Mouse (Mus musculus): ENCODE measurements at regions not wholly inside any gene's neighbourhood (a gene's known extent, or its start where the extent isn't known, plus 50 kb on each side); places are given as distances from the start of the nearest gene placed in this dataset.

DNA sequence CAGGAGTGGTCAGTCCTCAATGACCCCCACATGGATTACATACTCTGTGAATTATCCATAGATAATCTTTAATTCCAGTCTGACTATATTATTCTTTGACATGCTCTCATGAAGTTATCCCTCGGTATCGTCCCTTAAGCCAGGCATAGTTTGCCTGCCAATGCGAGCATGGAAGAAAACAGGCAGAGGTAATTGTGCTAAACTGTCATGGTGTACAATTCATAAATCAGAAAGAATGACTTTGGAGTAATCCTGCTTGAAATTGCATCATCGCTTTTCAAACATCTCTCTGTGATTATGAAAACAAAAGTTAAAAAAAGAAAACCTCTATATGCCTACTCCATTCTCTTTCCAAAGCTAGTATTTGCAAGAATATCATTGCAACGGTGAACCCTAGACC lies 307.9 kb upstream of the Ubash3b start:
- Histone ChIP-seq H3K4me2 (replicated peaks; ENCODE audit: low read depth, low read length) (no peak overlapping the region), H3K36me3 (ENCODE audit: control insufficient read depth, insufficient read depth, low read length) (no peaks in the 10 kb centered on the region), H3K27me3 (ENCODE audit: control insufficient read depth, insufficient read depth, low read length) (no peaks in the 10 kb centered on the region), H3K4me1 (ENCODE audit: control insufficient read depth, insufficient read depth, low read length) (peaks cover 7% of the 10 kb centered on the region; the same call in 1 of the 2 replicates), H3K27ac (ENCODE audit: low read length) (peak overlapping the region; percentile 71), H3K9me3 (ENCODE audit: control insufficient read depth, low read depth, low read length) (no peaks in the 10 kb centered on the region), H3K4me3 (ENCODE audit: low read depth, low read length) (no peak overlapping the region), H3K9ac (replicated peaks; ENCODE audit: low read depth, low read length) (no peak overlapping the region)
- ATAC-seq (ENCODE audit: insufficient number of reproducible peaks, insufficient read depth, low FRiP score, low read depth): no peak
- 50% methylated on average over 5 of the region's 5 CpGs for WGBS

DNA sequence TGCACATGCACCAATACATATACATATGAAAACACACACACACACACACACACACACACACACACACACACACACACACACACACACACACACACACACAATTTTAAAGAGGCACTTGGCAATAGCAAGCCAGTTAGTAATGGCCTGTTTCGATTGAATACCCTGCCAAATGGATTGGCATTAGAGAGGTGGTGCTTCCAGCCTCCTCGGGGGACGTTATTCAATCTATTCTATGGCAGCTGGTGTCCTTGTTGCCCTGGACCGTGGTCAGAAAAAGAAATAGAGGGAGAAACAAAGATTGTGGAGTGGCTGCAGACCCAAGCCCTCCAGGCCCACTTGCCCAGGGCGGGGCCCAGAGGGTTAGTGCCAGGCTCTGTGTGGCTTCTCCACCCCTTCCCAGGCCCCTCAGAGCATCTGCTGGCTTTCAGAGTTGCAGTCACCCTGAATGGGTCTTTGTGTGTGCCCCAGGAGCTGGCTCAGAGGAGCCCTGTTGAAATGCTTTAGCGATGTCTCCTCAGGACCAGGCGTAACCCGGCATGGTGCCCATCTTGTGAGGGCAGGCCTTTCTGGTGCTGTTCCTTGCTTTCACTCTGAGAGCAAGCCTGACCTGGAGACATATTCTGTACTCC lies 302.7 kb upstream of the Ubash3b start:
- H3K4me2 ChIP-seq (replicated peaks; ENCODE audit: low read depth, low read length): no peak overlapping the region
- no peak overlapping the region for H3K9ac ChIP-seq (replicated peaks; ENCODE audit: low read depth, low read length)
- H3K36me3 ChIP-seq (ENCODE audit: control insufficient read depth, insufficient read depth, low read length): no peaks in the 10 kb centered on the region
- no peak overlapping the region for H3K27ac ChIP-seq (ENCODE audit: low read length)
- H3K4me3 ChIP-seq (ENCODE audit: low read depth, low read length): no peak overlapping the region
- H3K9me3 ChIP-seq (ENCODE audit: control insufficient read depth, low read depth, low read length): no peaks in the 10 kb centered on the region
- no peaks in the 10 kb centered on the region for H3K27me3 ChIP-seq (ENCODE audit: control insufficient read depth, insufficient read depth, low read length)
- 83% methylated on average over 8 of the region's 8 CpGs for WGBS
- H3K4me1 ChIP-seq (ENCODE audit: control insufficient read depth, insufficient read depth, low read length): no peaks in the 10 kb centered on the region
- no peak for ATAC-seq (ENCODE audit: insufficient number of reproducible peaks, insufficient read depth, low FRiP score, low read depth)

DNA sequence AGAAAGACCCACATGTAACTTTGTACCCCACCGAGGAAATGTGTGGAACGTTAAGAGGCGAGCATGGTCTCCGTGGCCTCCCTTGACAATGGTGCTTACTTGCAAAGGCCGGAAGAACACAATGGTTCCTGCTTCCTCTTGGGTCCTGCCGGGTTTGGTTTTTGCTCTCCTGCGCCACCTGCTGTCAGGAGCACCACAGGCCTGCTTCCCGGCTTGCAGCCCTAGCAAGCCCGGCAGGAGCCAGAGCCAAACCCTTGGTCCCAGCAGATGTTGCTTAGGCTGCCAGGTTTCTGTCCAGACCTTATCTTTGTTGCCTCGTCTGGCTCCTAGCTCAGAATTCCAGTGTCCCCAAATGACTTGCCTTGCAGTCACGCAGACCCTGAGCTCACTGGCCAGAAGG lies 300.2 kb upstream of the Ubash3b start:
- H3K27ac ChIP-seq (ENCODE audit: low read length): no peak overlapping the region
- peak; percentile 82; the same call in 1 of the 2 replicates for ATAC-seq (ENCODE audit: insufficient number of reproducible peaks, insufficient read depth, low FRiP score, low read depth)

DNA sequence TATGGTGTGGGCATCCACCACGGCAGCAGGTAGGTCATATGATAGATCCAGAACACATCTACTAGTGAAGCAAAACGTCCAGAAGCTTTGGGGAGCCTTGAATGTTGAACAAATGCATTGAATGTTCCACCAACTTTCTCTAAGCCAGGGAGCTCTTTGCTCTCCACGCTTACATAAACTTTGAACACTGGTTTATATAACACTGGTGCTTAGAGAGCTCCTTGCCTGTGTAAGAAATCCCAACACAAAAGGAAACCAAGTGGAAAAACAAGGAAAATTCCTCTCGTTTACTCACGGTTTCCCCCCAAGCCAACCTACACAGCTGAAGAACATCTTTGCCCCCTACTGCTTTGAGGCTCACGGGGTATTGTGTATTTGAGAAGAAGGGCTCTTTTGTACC lies 299.2 kb upstream of the Ubash3b start:
- H3K9me3 ChIP-seq (ENCODE audit: control insufficient read depth, low read depth, low read length): no peaks in the 10 kb centered on the region
- no peak overlapping the region for H3K4me3 ChIP-seq (ENCODE audit: low read depth, low read length)
- no peaks in the 10 kb centered on the region for H3K27me3 ChIP-seq (ENCODE audit: control insufficient read depth, insufficient read depth, low read length)
- H3K9ac ChIP-seq (replicated peaks; ENCODE audit: low read depth, low read length): no peak overlapping the region
- H3K36me3 ChIP-seq (ENCODE audit: control insufficient read depth, insufficient read depth, low read length): no peaks in the 10 kb centered on the region
- no peak overlapping the region for H3K4me2 ChIP-seq (replicated peaks; ENCODE audit: low read depth, low read length)
- no peak overlapping the region for H3K27ac ChIP-seq (ENCODE audit: low read length)
- no peaks in the 10 kb centered on the region for H3K4me1 ChIP-seq (ENCODE audit: control insufficient read depth, insufficient read depth, low read length)
- ATAC-seq (ENCODE audit: insufficient number of reproducible peaks, insufficient read depth, low FRiP score, low read depth): no peak
- 69% methylated on average over 6 of the region's 6 CpGs for WGBS

More for the DNA sequence above, 300.2 kb upstream of the Ubash3b start:
- H3K4me2 ChIP-seq (replicated peaks; ENCODE audit: low read depth, low read length): no peak overlapping the region
- no peak overlapping the region for H3K4me3 ChIP-seq (ENCODE audit: low read depth, low read length)
- no peaks in the 10 kb centered on the region for H3K27me3 ChIP-seq (ENCODE audit: control insufficient read depth, insufficient read depth, low read length)
- no peaks in the 10 kb centered on the region for H3K9me3 ChIP-seq (ENCODE audit: control insufficient read depth, low read depth, low read length)
- no peaks in the 10 kb centered on the region for H3K4me1 ChIP-seq (ENCODE audit: control insufficient read depth, insufficient read depth, low read length)
- H3K36me3 ChIP-seq (ENCODE audit: control insufficient read depth, insufficient read depth, low read length): no peaks in the 10 kb centered on the region
- H3K9ac ChIP-seq (replicated peaks; ENCODE audit: low read depth, low read length): no peak overlapping the region
- WGBS: 11% methylated on average over 11 of the region's 11 CpGs

DNA sequence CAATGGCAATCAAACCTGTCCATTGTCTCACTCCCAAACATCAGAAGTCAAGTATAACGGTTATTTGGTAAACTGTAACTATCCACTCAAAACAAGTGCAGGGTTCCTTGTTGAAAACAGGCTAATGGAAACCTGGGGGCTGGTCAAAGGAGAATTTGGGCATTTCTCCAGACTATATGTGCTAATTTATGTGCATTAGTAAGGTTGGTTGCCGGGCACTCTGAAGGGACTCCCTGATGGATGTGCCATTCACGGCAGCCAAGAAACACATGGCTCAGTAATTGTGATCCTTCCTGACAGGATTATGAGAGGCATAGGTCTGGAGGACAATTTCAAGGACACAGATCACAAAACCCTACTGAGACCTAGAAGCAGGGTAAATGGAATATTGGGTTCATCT lies 295.5 kb upstream of the Ubash3b start:
- 71% methylated on average over 3 of the region's 3 CpGs for WGBS

DNA sequence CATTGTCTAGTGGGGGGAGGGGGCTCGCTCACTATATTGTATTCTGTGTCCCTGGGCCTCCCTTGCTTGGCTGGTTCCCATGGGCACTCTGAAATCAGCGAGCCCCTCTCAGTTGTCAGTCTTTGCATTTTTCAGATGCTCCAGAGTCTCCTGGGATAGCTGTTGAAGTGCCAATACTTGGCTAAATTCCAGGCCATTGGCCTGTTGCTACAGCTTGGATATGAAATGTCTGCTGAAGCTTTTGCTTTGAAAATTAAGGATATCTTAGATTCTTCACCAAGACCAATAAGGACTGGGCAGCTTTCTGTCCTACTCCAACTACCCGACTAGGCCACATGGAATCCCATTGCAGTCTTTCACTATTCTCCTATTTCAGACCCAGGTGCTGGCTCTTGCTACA lies 290.2 kb upstream of the Ubash3b start:
- H3K27ac ChIP-seq (ENCODE audit: low read length): no peak overlapping the region
- no peak for ATAC-seq (ENCODE audit: insufficient number of reproducible peaks, insufficient read depth, low FRiP score, low read depth)
- whole genome bisulfite sequencing: 80% methylated on average over 3 of the region's 3 CpGs
- no peak overlapping the region for H3K9ac ChIP-seq (replicated peaks; ENCODE audit: low read depth, low read length)
- H3K4me2 ChIP-seq (replicated peaks; ENCODE audit: low read depth, low read length): no peak overlapping the region
- H3K9me3 ChIP-seq (ENCODE audit: control insufficient read depth, low read depth, low read length): no peaks in the 10 kb centered on the region
- no peak overlapping the region for H3K4me3 ChIP-seq (ENCODE audit: low read depth, low read length)
- H3K27me3 ChIP-seq (ENCODE audit: control insufficient read depth, insufficient read depth, low read length): no peaks in the 10 kb centered on the region
- peaks cover 8% of the 10 kb centered on the region; the same call in 1 of the 2 replicates for H3K4me1 ChIP-seq (ENCODE audit: control insufficient read depth, insufficient read depth, low read length)
- H3K36me3 ChIP-seq (ENCODE audit: control insufficient read depth, insufficient read depth, low read length): no peaks in the 10 kb centered on the region

More for the DNA sequence above, 295.5 kb upstream of the Ubash3b start:
- Histone ChIP-seq H3K27ac (ENCODE audit: low read length) (no peak overlapping the region), H3K27me3 (ENCODE audit: control insufficient read depth, insufficient read depth, low read length) (no peaks in the 10 kb centered on the region), H3K4me2 (replicated peaks; ENCODE audit: low read depth, low read length) (no peak overlapping the region), H3K36me3 (ENCODE audit: control insufficient read depth, insufficient read depth, low read length) (no peaks in the 10 kb centered on the region), H3K9me3 (ENCODE audit: control insufficient read depth, low read depth, low read length) (no peaks in the 10 kb centered on the region), H3K4me3 (ENCODE audit: low read depth, low read length) (no peak overlapping the region), H3K4me1 (ENCODE audit: control insufficient read depth, insufficient read depth, low read length) (no peaks in the 10 kb centered on the region), H3K9ac (replicated peaks; ENCODE audit: low read depth, low read length) (no peak overlapping the region)
- ATAC-seq (ENCODE audit: insufficient number of reproducible peaks, insufficient read depth, low FRiP score, low read depth): no peak

DNA sequence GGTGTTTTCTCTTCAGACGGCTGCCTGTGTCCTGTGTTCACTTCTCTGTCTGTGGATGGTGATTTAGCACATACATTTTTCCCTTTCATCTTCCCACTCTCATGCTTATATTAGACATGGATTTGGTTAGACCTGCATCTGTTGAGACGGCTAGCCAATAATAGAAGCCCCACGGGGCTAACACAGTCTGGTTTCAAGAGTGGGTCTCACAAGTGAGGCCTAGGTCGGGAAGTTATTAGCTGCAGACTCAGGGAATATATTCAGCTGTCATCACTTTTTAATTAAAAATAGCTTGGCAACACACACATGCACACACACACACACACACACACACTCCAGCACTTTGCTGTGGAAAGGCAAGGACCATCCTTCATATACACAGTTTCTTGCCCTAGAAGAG lies 287.7 kb upstream of the Ubash3b start:
- no peak overlapping the region for H3K27ac ChIP-seq (ENCODE audit: low read length)
- H3K4me2 ChIP-seq (replicated peaks; ENCODE audit: low read depth, low read length): no peak overlapping the region
- 60% methylated on average over 4 of the region's 4 CpGs for WGBS
- H3K4me3 ChIP-seq (ENCODE audit: low read depth, low read length): no peak overlapping the region
- H3K27me3 ChIP-seq (ENCODE audit: control insufficient read depth, insufficient read depth, low read length): no peaks in the 10 kb centered on the region
- no peaks in the 10 kb centered on the region for H3K36me3 ChIP-seq (ENCODE audit: control insufficient read depth, insufficient read depth, low read length)
- no peaks in the 10 kb centered on the region for H3K9me3 ChIP-seq (ENCODE audit: control insufficient read depth, low read depth, low read length)
- H3K9ac ChIP-seq (replicated peaks; ENCODE audit: low read depth, low read length): no peak overlapping the region
- peaks cover 11% of the 10 kb centered on the region; the same call in 1 of the 2 replicates for H3K4me1 ChIP-seq (ENCODE audit: control insufficient read depth, insufficient read depth, low read length)
- ATAC-seq (ENCODE audit: insufficient number of reproducible peaks, insufficient read depth, low FRiP score, low read depth): no peak

DNA sequence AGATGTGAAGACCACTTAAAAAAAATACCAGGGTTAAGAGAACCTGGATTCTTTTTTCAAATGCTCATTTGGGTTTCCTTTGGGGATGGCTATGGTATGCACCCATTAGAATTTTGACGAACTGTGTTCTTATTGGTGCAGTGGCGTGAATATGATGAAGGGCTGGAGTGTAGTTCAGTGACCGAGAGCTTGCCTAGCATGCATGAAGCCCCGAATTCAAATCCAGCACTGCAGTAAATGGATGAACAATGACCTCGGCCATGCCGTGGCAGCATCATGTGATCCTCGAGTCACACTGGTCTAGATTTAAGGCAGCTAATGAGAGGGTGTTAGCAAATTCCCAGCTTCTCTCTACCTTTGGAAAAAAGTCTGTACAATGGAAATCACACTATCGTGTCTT lies 286.4 kb upstream of the Ubash3b start:
- Histone ChIP-seq H3K27me3 (ENCODE audit: control insufficient read depth, insufficient read depth, low read length) (no peaks in the 10 kb centered on the region), H3K4me2 (replicated peaks; ENCODE audit: low read depth, low read length) (peak overlapping the region; percentile 25; the same call in 1 of the 2 replicates), H3K36me3 (ENCODE audit: control insufficient read depth, insufficient read depth, low read length) (no peaks in the 10 kb centered on the region), H3K4me3 (ENCODE audit: low read depth, low read length) (no peak overlapping the region), H3K9ac (replicated peaks; ENCODE audit: low read depth, low read length) (no peak overlapping the region), H3K27ac (ENCODE audit: low read length) (peak overlapping the region; percentile 84), H3K4me1 (ENCODE audit: control insufficient read depth, insufficient read depth, low read length) (peaks cover 11% of the 10 kb centered on the region; the same call in 1 of the 2 replicates), H3K9me3 (ENCODE audit: control insufficient read depth, low read depth, low read length) (no peaks in the 10 kb centered on the region)
- 69% methylated on average over 8 of the region's 8 CpGs for WGBS
- no peak for ATAC-seq (ENCODE audit: insufficient number of reproducible peaks, insufficient read depth, low FRiP score, low read depth)
